Mouse (Mus musculus) ES-CJ7 (cell line): ENCODE data around the gene Tmem121.
A peak's percentile ranks its signal among the peaks of the same experiment; 100 is the strongest.
"Not testable (repeated sequence)": the region's sequence is repeated elsewhere in the genome, so short reads cannot be mapped to it uniquely, and the experiment has no call there.

Experiments
- DNase-seq: peaks from one replicate; pipeline ENCODE4 v3.0.0; 2011; ENCODE audit warnings: low read depth, low spot score

Gene Tmem121

DNA sequence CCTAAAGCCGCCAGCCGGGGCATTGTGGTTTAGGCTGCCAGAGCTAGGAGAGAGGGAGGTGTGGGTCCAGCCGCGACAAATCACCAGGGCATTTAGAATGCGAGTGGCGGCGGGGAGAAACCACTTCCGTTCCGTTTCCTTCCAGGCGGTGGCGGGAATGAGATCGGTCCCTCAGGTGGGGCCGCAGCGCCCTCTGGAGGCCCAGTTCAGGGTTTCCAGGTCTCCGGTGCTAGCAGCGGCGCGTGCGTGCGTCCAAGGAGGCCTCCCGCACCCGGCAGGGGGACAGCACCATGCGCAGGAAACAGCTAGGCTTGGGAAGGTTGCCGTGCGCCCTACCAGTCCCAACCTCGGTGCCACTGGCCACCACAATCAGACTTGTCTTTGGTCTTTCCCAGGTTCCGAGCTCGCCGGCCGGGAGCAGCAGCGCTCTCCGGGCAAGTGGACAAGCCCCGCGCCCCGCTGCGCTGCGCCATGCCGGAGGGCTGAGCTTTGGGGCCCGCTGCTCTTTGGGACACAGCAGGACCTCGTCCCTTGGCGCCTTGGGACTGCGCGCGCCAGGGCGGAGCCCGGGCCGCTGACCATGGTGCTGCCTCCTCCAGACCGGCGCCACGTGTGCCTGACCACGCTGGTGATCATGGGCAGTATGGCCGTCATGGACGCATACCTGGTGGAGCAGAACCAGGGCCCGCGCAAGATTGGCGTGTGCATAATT, 2.0 kb downstream of the Tmem121 start:
- peak; percentile 83 for DNase-seq

- peak; percentile 27 for DNase-seq
Measured at GRCm38 (mm10) chr12:113188349-113189055, 2.8 kb downstream of the Tmem121 start.

GRCm38 (mm10) chr12:113193423-113193822, 7.7 kb downstream of the Tmem121 start:
- no peak for DNase-seq

- not testable (repeated sequence) for DNase-seq
Measured at GRCm38 (mm10) chr12:113199132-113199531, 13.4 kb downstream of the Tmem121 start.

DNA sequence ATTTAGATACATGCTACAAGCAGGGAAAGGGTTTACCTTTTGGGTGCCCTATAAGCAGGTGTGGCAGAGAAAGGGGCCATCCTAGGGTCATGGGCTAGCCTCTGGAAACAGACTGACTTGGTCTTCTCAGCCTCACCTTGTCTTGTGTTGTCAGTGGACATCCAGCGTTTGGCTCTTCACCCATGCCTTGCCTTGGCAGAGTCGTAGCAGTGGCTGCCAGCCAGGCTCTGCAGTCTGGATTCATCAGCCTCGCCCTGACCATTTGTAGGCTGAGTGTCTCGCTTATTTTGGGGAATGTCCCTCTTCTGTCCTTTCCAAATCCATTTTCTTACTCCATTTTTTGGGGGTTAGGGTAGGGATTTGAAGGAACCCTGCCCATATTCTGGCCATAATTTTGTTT, 15.6 kb downstream of the Tmem121 start:
- DNase-seq: no peak

DNA sequence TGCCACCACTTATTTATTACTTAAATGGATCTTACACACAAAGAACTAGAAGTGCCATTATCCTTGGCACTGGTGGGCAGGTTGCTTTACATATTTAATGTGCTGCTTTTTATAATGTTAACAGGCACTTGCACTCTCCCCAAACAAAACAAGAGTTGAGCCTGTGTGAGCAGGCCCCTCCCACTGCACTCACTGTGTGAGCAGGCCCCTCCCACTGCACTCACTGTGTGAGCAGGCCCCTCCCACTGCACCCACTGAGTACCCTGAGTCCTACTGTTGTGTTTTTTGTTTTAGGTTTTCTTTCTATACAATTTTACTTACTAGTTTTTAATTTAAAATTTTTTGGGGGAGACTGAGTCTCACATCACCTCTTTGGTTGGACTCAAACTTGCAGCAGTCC, 16.3 kb downstream of the Tmem121 start:
- DNase-seq: no peak

DNA sequence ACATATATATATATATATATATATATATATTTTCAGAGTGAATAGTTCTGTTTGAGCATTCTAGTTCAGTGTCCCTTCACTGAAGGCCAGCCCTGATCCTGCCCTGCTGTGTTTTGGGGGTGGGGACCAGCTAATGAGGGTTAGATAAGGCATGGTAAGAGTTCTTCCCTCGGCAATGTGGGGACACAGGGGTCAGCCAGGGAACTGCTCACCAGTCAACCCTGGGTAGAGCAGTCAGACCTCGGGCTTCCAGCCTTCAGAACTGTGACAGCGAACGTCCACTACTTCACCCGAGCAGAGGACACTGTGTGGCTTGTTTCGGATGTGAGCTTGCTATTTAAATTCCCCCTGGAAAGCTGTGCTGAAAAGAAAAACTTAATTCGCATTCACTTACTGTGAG, 17.8 kb downstream of the Tmem121 start:
- no peak for DNase-seq

DNA sequence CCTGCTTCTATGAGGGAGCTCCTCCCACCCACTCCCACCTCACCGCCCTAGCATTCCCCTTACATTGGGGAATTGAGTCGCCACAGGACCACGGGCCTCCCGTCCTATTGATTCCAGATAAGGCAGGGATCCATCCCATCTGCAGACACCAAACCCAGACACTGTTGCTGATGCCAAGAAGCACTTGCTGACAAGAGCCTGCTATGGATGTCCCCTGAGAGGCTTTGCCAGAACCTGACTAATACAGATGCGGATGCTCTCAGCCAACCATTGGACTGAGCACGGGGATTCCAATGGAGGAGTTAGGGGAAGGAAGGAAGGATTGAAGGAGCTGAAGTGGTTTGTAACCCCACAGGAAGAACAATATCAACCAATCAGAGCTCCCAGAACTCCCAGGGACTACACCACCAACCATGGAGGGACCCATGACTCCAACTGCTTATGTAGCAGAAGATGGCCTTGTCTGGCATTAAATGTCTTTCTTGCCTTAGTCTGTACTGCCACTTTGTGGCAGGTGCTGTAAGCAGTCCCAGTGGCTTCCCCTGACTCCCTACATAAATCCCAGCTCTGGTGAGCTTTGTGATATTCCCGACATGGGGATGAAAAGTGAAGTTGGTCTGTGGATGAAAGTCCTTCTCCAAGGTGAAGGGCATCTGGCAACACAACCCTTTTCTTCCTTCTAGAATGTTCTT, 19.7 kb downstream of the Tmem121 start:
- DNase-seq: no peak

DNA sequence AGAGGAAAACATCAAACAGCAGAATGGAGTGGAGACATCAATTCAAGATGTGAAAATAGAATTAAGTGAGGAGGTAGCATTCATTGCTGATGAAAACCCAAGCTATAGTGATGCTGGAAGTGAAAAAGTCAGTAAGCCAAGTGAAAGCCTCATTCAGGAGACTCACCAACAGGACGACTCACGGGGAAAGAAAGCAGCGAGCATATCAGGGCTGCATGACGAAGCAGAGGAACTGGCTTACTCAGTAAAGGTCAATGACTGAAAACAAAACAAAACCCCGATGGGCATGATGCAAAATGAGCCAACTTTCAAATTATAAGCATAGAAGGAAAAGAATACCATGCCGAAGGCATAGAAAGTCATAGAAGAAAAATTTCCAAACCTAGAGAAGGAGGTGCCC, 22.0 kb downstream of the Tmem121 start:
- no peak for DNase-seq

- no peak for DNase-seq
Measured at GRCm38 (mm10) chr12:113210586-113211378, 25.1 kb downstream of the Tmem121 start.

DNA sequence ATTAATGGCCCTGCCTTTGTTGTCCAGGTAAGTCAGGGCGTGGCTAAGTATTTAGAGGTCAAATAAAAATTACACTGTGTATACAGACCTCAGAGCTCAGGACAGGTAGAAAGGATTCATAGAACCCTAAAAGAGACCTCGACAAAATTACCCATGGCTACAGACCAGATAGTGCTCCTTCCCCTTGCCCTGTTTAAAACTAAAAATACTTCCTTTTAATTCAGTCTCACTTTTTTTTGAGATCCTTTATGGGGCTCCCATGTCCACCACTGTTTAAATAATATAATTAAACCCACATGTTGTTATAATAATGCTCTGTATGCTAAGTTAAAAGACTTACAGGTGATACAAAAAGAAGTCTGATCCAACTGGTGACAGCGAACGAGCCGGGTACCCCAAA, 26.0 kb downstream of the Tmem121 start:
- DNase-seq: no peak

DNA sequence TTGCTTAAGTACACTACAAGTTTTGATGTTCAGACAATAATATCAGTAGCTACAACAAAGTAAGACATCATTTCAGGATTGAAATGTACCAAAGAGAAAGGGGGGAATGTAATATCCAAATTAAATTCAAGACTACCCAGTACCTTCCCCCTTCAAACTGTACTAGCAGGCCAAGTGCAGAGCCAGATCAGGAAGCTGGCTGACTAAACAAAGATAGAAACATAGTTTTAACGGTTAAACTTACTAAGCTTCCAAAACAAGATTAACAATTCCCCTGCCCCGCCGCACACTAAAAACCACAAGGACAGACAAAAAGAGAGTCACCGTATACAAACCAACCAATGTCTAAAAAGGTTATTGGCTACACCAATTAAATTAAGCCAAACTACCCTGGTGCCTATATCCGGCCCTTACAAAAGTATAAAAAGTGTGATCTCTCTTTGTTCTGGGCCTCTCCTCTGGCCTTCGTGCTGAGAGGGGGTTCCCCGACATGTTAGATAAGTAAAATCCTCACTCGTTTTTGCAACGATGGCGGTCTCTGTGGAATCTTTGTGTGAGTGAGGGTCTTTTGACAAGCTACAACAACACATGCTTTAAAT, 26.7 kb downstream of the Tmem121 start:
- no peak for DNase-seq

DNA sequence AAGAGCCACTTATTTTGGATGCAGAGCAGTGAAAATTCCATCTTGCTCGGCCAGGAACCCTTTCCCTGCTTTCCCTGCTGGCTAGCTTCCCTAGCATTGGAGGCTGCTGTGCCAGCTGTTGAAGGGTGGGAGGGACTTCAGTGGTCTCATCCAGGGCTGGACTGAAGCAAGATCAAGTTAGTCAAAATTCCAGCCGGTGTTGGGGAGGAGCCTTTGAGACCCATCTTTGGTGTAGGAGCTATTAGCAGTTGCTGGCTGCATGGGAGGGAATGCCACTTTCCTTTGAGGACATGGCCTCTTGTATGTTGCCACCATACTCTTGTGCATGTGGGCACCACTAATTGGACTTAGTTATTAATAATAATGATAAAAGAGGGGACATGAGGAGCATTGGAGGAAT, 27.5 kb downstream of the Tmem121 start:
- no peak for DNase-seq

DNA sequence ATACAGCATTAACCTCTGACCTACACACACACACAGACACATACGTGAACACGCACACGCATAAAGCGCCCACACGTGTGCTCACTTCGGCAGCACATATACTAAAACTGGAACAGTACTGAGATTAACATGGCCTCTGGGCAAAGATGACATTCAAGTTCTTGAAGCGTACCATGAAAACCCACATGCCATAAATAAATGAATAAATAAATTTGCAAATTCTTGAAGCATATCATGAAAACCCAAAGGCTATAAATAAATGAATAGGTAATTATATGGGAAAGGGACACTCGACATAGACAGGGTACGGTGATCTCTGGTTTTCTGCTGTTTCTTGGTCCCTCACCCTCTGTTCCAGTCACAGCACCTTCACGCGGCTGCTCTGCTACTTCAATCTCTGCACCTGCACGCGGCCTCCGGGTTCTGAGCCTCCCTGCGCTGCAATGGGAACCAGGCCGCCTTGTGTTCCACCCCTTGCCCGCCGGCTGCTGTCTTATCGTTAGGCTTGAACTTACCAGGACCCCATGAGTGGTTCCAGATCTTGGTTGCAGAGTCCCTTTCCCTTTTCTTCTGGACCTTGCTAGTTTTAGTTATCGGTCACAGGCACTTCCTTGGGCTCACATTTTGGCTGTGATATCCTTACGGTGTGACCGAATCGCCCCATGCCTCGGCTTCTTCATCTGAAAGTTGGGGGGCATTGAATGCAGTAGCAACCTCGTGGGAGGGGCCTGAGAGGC, 28.5 kb downstream of the Tmem121 start:
- no peak for DNase-seq

DNA sequence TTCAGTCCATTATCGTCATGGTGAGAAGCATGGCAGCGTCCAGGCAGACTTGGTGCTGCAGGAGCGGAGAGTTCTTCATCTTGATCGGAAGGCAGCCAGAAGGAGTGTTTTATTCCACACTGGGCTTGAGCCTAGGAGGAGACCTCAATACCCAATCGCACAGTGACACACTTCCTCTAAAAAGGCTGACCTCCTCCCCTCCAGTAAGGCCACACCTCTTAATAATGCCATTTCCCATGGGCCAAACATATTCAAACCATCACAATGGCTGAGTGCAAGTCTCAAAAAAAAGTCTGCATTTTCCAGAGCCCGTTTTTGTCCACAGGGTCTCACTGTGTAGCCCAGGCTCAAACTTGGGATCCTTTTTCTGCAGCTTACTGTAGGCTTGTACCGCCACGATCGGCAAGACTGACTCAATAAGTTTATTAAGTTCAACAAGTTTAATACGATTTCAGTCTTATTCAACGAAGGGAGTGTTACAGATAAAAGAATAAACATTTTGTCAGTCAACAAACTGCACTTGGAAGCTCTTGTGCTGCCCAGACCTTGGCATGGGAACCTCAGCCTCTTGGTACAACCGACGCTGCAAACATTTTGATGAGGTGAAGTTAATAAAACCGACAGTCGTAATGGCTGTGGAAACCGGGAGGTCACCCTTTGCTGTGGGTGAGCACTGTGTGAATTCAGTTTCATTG, 29.4 kb downstream of the Tmem121 start:
- DNase-seq: no peak

DNA sequence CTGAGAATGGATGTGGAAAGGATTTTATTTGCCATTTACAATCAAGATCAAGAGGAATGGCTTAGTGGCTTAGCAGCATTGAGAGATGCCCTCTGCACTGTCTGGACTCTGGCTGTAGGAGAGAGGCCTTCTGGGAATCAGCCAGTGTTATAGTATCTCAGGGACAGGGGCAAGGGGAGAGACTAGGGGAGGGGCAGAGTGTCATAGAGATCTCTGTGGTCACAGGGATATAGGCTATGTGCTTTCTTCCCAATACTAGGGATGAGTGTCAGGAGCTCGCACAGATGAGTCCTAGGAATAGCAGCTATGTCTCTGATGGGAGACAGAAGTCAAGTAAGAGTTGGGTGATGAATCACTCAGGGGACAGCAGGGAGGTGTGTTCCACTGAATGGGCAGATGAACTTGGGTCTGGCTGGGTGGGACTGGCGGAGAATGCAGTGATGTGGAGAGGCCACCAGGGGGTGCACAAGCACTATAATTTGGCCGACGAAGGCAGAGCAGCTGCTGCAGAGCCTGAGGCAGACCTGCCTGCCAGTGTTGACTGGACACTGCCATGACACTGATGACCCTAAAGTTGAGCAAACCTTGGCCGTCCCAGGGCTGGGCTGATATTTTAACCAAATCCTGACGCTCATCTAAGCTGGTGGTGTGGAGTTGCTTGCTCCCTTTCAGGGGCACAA, 30.1 kb downstream of the Tmem121 start:
- DNase-seq: no peak

DNA sequence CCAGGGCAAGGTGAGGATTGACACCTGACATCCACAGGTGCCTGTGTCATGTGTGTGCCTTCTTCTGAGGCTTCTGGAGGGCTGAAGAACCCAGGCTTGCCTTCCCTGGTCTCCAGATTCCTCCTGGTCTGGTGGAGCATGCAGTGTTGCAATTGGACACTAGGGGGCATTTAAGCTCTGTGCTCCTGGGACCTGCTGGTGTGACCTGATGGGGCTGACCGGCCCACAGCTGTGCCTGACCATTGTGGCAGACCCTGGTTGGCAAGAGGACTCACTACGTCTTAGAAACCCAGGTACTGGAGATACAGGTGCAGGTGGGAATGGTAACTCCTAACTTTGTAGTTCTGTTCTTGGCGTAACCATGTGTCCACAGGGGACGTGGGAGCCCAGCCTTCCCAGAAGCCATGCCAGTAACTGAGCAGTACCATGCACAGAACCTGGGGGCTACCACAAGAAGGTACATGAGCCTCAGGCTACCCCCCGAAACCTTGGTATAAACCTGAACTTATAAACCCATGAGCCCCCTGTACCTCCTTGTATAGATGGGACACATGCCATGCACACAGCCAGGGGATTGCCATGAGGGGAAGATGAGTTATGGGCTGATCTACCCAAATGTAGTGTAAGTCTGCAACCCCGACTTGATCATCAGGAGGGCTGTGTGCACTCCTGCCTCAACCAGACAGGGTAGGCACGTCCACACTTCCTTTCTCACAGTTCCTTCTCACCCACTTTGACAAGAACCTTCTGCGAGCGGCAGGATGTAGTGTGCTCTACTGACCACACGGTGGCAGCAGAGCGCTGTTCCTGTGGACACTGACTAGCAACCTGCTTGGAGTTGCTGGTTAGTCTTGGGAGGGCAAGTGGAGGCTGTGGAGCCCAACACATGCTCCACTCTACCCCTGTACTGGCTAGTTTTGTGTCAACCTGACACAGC, 31.8 kb downstream of the Tmem121 start:
- peak; percentile 83 for DNase-seq

GRCm38 (mm10) chr12:113219867-113220266, 34.1 kb downstream of the Tmem121 start:
- peak; percentile 76 for DNase-seq

- DNase-seq: peak; percentile 90
Measured at GRCm38 (mm10) chr12:113220447-113220846, 34.7 kb downstream of the Tmem121 start.
